Mouse (Mus musculus): ENCODE data around the gene Prl8a8.

- no peak for TF ChIP-seq ZNF384 (IDR thresholded peaks at IDR 0.05; ENCODE audit: low read depth, low read length)
- no peak for TF ChIP-seq ZC3H11A (IDR thresholded peaks at IDR 0.05; ENCODE audit: borderline replicate concordance, low read depth, low read length)
- no peak for TF ChIP-seq CHD2 (IDR thresholded peaks at IDR 0.05; ENCODE audit: low read depth, low read length)
- TF ChIP-seq HCFC1 (IDR thresholded peaks at IDR 0.05; ENCODE audit: borderline replicate concordance, insufficient read depth, low read length): no peak
- TF ChIP-seq MAFK (IDR thresholded peaks at IDR 0.05; ENCODE audit: insufficient read depth, low read depth, low read length): no peak
Observed at GRCm38 (mm10) chr13:27523156-27523555, 10.1 kb upstream of the Prl8a8 start.

Data from ES-E14 (cell line).